Mouse (Mus musculus): ENCODE data around the gene Gm21897.

DNA sequence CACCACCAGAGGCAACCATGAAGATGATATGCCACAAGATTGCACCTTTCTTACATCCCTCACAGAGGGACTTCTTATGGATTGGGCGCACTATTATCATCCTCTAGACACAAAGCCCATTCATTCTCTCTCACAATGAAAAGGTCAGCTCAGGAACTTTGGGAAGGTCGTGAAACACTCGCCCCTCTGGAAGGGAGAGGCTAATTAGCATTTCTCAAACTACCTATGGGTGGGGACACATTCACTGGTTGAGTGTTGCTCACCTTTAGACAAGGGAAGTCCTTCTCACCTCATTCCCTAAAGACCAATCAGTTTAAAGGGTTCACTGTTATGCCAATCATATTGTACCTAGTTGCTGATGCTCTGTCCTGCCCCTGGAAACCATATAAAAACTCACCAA is 24.2 kb upstream of the Gm21897 start:
- no peak for TF ChIP-seq CTCF (IDR thresholded peaks at IDR 0.05; ENCODE audit: borderline replicate concordance, insufficient read depth, low read length)
- no peak for TF ChIP-seq POLR2A (IDR thresholded peaks at IDR 0.05; ENCODE audit: low read depth, low read length)

All from embryonic fibroblast, embryonic 13.5 days (primary cell).